Mouse (Mus musculus) liver, embryonic 13.5 days (tissue): ENCODE results near the gene Olfr1019. TPM values are rescaled to one million over a fixed set of nuclear protein-coding genes. Genes with fewer than 3 reads are reported as not detected.

Experiments
- ATAC-seq: fragments of 200-750 bp; cut with Nextera tagmentation; 2 replicates; pipeline ENCODE4 v1.8.0; 2017; ENCODE audit warnings: low read depth, mild to moderate bottlenecking, moderate number of reproducible peaks, moderate library complexity
- DNase-seq: peaks from one replicate; pipeline ENCODE4 v3.0.0; 2022
- H3K27ac ChIP-seq: fragments of 300-500 bp; sonication (generic); 2 replicates; pipeline ENCODE4 v1.5.1; 2015; ENCODE audit warnings: moderate library complexity, mild to moderate bottlenecking, inconsistent platforms
- H3K27me3 ChIP-seq: fragments of 300-500 bp; sonication (generic); 2 replicates; pipeline ENCODE4 v1.6.1; 2015; ENCODE audit warnings: mild to moderate bottlenecking, inconsistent platforms
- H3K36me3 ChIP-seq: fragments of 300-500 bp; sonication (generic); 2 replicates; pipeline ENCODE4 v1.6.1; 2015; ENCODE audit warnings: mild to moderate bottlenecking, inconsistent platforms
- H3K4me1 ChIP-seq: fragments of 300-500 bp; sonication (generic); replicated peaks from 2 replicates; pipeline ENCODE4 v1.6.1; 2015; ENCODE audit warnings: inconsistent platforms
- H3K4me2 ChIP-seq: fragments of 300-500 bp; sonication (generic); 2 replicates; pipeline ENCODE4 v1.6.1; 2015; ENCODE audit warnings: inconsistent platforms, mild to moderate bottlenecking, moderate library complexity
- H3K4me3 ChIP-seq: fragments of 300-500 bp; sonication (generic); replicated peaks from 2 replicates; pipeline ENCODE4 v1.5.1; 2015; ENCODE audit warnings: mild to moderate bottlenecking, inconsistent platforms
- H3K9ac ChIP-seq: fragments of 300-500 bp; sonication (generic); 2 replicates; pipeline ENCODE4 v1.6.1; 2015; ENCODE audit warnings: mild to moderate bottlenecking, inconsistent platforms
- H3K9me3 ChIP-seq: fragments of 300-500 bp; sonication (generic); replicated peaks from 2 replicates; pipeline ENCODE4 v1.6.1; 2016; ENCODE audit warnings: inconsistent platforms
- WGBS: fragments of 180-500 bp; shearing (Covaris S2); methylation state at CpG from one replicate; pipeline ENCODE4 v1.1.7; 2015; ENCODE audit not compliant: insufficient replicate concordance; 5-methylcytosine and 5-hydroxymethylcytosine counted together
- polyA plus RNA-seq: library from polyadenylated mRNA; unstranded; fragments of >200 nt; fragmentation: Nextera tagmentation; extraction: Ambion mirVana; gene quantifications from 2 replicates; pipeline ENCODE4 v1.2.1, GENCODE M21; 2015

Gene Olfr1019
- not detected in 2 replicates for polyA plus RNA-seq

GRCm38 (mm10) chr2:85845383-85845782 lies at the start of gene Olfr1019:
Gene Olfr1019 (minus strand): TSS chr2:85845483.
- Histone ChIP-seq H3K27ac (no peak within 1 kb of the TSS), H3K9me3 (no peaks in the 10 kb centered on the region), H3K9ac (no peak within 1 kb of the TSS), H3K4me2 (no peak within 1 kb of the TSS), H3K4me3 (no peak within 1 kb of the TSS), H3K36me3 (no peaks in the 10 kb centered on the region), H3K4me1 (no peaks in the 10 kb centered on the region), H3K27me3 (no peaks in the 10 kb centered on the region)
- ATAC-seq (no peak), DNase-seq (no peak)

GRCm38 (mm10) chr2:85885340-85885739 lies 40.1 kb upstream of the Olfr1019 start, which contains the start of gene Olfr1023:
Gene Olfr1023 (plus strand): TSS chr2:85885640.
- no peaks in the 10 kb centered on the region for H3K4me1 ChIP-seq
- no peak within 1 kb of the TSS for H3K9ac ChIP-seq
- no peaks in the 10 kb centered on the region for H3K36me3 ChIP-seq
- no peak within 1 kb of the TSS for H3K27ac ChIP-seq
- ATAC-seq: no peak
- no peak for DNase-seq
- H3K4me2 ChIP-seq: no peak within 1 kb of the TSS
- 46% methylated on average over 2 of the region's 2 CpGs for WGBS
- H3K9me3 ChIP-seq: no peaks in the 10 kb centered on the region
- no peaks in the 10 kb centered on the region for H3K27me3 ChIP-seq
- no peak within 1 kb of the TSS for H3K4me3 ChIP-seq

- Histone ChIP-seq H3K4me3 (no peak within 1 kb of the TSS), H3K4me1 (no peaks in the 10 kb centered on the region), H3K4me2 (no peak within 1 kb of the TSS), H3K36me3 (no peaks in the 10 kb centered on the region), H3K27ac (no peak within 1 kb of the TSS), H3K9ac (no peak within 1 kb of the TSS), H3K27me3 (no peaks in the 10 kb centered on the region), H3K9me3 (no peaks in the 10 kb centered on the region)
- ATAC-seq (no peak), DNase-seq (no peak)
- 28% methylated on average over 2 of the region's 2 CpGs for whole genome bisulfite sequencing
These were observed 23.0 kb upstream of the Olfr1019 start, which contains the start of gene Olfr1022 for GRCm38 (mm10) chr2:85868294-85868693. Gene Olfr1022 (plus strand): TSS chr2:85868594.

GRCm38 (mm10) chr2:85846730-85847129 lies 1.4 kb upstream of the Olfr1019 start, which contains the start of gene Olfr1020:
Gene Olfr1020 (plus strand): TSS chr2:85847030.
- no peaks in the 10 kb centered on the region for H3K27me3 ChIP-seq
- H3K4me2 ChIP-seq: no peak within 1 kb of the TSS
- no peaks in the 10 kb centered on the region for H3K4me1 ChIP-seq
- no peaks in the 10 kb centered on the region for H3K9me3 ChIP-seq
- whole genome bisulfite sequencing: 67% methylated on average over 1 of the region's 1 CpGs
- DNase-seq: no peak
- H3K4me3 ChIP-seq: no peak within 1 kb of the TSS
- no peak within 1 kb of the TSS for H3K27ac ChIP-seq
- no peak for ATAC-seq
- H3K36me3 ChIP-seq: no peaks in the 10 kb centered on the region
- no peak within 1 kb of the TSS for H3K9ac ChIP-seq

DNA sequence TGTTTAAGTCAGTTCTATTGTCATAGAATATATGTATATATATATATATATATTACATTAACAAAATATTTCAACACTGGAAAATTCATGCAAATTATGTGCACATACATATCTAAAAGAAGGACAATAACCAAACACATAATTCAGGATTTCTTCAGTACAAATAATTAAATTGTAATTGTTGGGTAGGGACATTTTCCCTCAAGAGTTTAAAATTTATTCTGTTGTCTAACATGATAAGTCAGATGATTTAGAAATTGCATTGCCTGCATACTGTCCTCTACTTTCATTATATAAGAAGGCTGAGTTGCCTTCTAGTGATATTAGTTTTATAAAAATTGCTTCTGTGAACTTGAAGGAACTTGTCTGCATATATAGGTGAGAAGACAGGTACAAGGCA lies 27.1 kb downstream of the Olfr1019 start, which contains the start of gene Olfr1018:
Olfr1018 (plus strand) TSS at position 301 of the 400 bp plus-strand sequence.
- no peaks in the 10 kb centered on the region for H3K9me3 ChIP-seq
- H3K27me3 ChIP-seq: no peaks in the 10 kb centered on the region
- no peak for ATAC-seq
- no peak within 1 kb of the TSS for H3K4me3 ChIP-seq
- no peaks in the 10 kb centered on the region for H3K36me3 ChIP-seq
- no peak within 1 kb of the TSS for H3K9ac ChIP-seq
- no peak within 1 kb of the TSS for H3K4me2 ChIP-seq
- H3K4me1 ChIP-seq: no peaks in the 10 kb centered on the region
- DNase-seq: no peak
- H3K27ac ChIP-seq: no peak within 1 kb of the TSS

DNA sequence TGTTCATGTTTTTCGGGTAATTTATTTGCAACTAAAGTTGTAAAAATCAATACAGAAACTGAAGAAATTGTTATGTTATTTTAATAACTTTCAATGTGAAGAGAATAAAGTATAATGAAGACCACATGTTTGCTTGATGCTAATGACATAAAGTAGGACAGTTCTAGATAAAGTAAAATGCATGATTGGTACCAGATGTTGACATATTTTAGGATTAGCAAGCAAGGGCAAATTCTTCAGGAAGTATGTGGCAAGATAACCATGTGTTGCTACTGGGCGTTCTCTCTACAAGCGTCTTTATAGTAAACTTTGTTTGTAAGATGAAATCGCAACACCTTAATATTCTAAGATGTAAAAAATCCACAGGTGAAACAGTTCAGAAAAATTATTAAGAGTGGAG lies 40.8 kb downstream of the Olfr1019 start:
- H3K9ac ChIP-seq: no peak overlapping the region
- H3K27me3 ChIP-seq: no peaks in the 10 kb centered on the region
- ATAC-seq: no peak
- 70% methylated on average over 4 of the region's 4 CpGs for WGBS
- DNase-seq: no peak
- no peak overlapping the region for H3K4me3 ChIP-seq
- H3K9me3 ChIP-seq: no peaks in the 10 kb centered on the region
- H3K36me3 ChIP-seq: no peaks in the 10 kb centered on the region
- no peak overlapping the region for H3K27ac ChIP-seq
- H3K4me2 ChIP-seq: no peak overlapping the region
- no peaks in the 10 kb centered on the region for H3K4me1 ChIP-seq

- no peaks in the 10 kb centered on the region for H3K4me1 ChIP-seq
- H3K4me3 ChIP-seq: no peak within 1 kb of the TSS
- H3K9me3 ChIP-seq: no peaks in the 10 kb centered on the region
- no peak for DNase-seq
- no peak within 1 kb of the TSS for H3K9ac ChIP-seq
- ATAC-seq: no peak
- 62% methylated on average over 2 of the region's 2 CpGs for WGBS
- no peaks in the 10 kb centered on the region for H3K27me3 ChIP-seq
- H3K36me3 ChIP-seq: no peaks in the 10 kb centered on the region
- no peak within 1 kb of the TSS for H3K27ac ChIP-seq
- no peak within 1 kb of the TSS for H3K4me2 ChIP-seq
These were observed 42.8 kb downstream of the Olfr1019 start, which contains the start of gene Olfr1016 for GRCm38 (mm10) chr2:85802444-85802843. Gene Olfr1016 (minus strand): TSS chr2:85802544.

GRCm38 (mm10) chr2:85792331-85792730 lies 53.0 kb downstream of the Olfr1019 start:
- no peaks in the 10 kb centered on the region for H3K9me3 ChIP-seq
- H3K9ac ChIP-seq: no peak overlapping the region
- DNase-seq (no peak), ATAC-seq (no peak)
- H3K4me3 ChIP-seq: no peak overlapping the region
- WGBS: 48% methylated on average over 2 of the region's 2 CpGs
- no peak overlapping the region for H3K4me2 ChIP-seq
- H3K27me3 ChIP-seq: no peaks in the 10 kb centered on the region
- no peaks in the 10 kb centered on the region for H3K36me3 ChIP-seq
- no peaks in the 10 kb centered on the region for H3K4me1 ChIP-seq
- no peak overlapping the region for H3K27ac ChIP-seq

Other genes starting within 250 kb of the Olfr1019 start
- gene Olfr1000, start 233.6 kb downstream of the Olfr1019 start, polyA plus RNA-seq: not detected in 2 replicates
- not detected in 2 replicates for gene Olfr1002, start 194.8 kb downstream of the Olfr1019 start, polyA plus RNA-seq
- not detected in 2 replicates for gene Olfr154, start 181.0 kb downstream of the Olfr1019 start, polyA plus RNA-seq
- not detected in 2 replicates for gene Olfr1006, start 166.7 kb downstream of the Olfr1019 start, polyA plus RNA-seq
- not detected in 2 replicates for gene Olfr1008, start 156.1 kb downstream of the Olfr1019 start, polyA plus RNA-seq
- not detected in 2 replicates for gene Olfr1009, start 130.1 kb downstream of the Olfr1019 start, polyA plus RNA-seq
- gene Olfr1012, start 82.7 kb downstream of the Olfr1019 start, polyA plus RNA-seq: not detected in 2 replicates
- not detected in 2 replicates for gene Olfr1013, start 78.4 kb downstream of the Olfr1019 start, polyA plus RNA-seq
- gene Olfr1014, start 72.8 kb downstream of the Olfr1019 start, polyA plus RNA-seq: not detected in 2 replicates
- gene Olfr1015, start 63.5 kb downstream of the Olfr1019 start, polyA plus RNA-seq: not detected in 2 replicates
- not detected in 2 replicates for gene Olfr1016, start 42.9 kb downstream of the Olfr1019 start, polyA plus RNA-seq
- gene Olfr1018, start 27.0 kb downstream of the Olfr1019 start, polyA plus RNA-seq: not detected in 2 replicates
- gene Olfr1020, start 1.5 kb upstream of the Olfr1019 start, polyA plus RNA-seq: not detected in 2 replicates
- gene Olfr1022, start 23.1 kb upstream of the Olfr1019 start, polyA plus RNA-seq: not detected in 2 replicates
- not detected in 2 replicates for gene Olfr1023, start 40.2 kb upstream of the Olfr1019 start, polyA plus RNA-seq
- not detected in 2 replicates for gene Olfr1024, start 59.6 kb upstream of the Olfr1019 start, polyA plus RNA-seq
- not detected in 2 replicates for gene Olfr1025-ps1, start 69.7 kb upstream of the Olfr1019 start, polyA plus RNA-seq
- not detected in 2 replicates for gene Olfr1026, start 76.1 kb upstream of the Olfr1019 start, polyA plus RNA-seq
- not detected in 2 replicates for gene Olfr1028, start 105.0 kb upstream of the Olfr1019 start, polyA plus RNA-seq
- not detected in 2 replicates for gene Olfr1029, start 128.4 kb upstream of the Olfr1019 start, polyA plus RNA-seq
- not detected in 2 replicates for gene Olfr1030, start 133.8 kb upstream of the Olfr1019 start, polyA plus RNA-seq
- not detected in 2 replicates for gene Olfr1031, start 144.8 kb upstream of the Olfr1019 start, polyA plus RNA-seq
- not detected in 2 replicates for gene Olfr1032, start 160.1 kb upstream of the Olfr1019 start, polyA plus RNA-seq
- gene Olfr1033, start 175.2 kb upstream of the Olfr1019 start, polyA plus RNA-seq: 0.16 and 0.41 TPM in 2 replicates
- not detected in 2 replicates for gene Olfr1034, start 200.4 kb upstream of the Olfr1019 start, polyA plus RNA-seq
- not detected in 2 replicates for gene Olfr1036, start 228.5 kb upstream of the Olfr1019 start, polyA plus RNA-seq
- gene Olfr1037, start 241.9 kb upstream of the Olfr1019 start, polyA plus RNA-seq: not detected in 2 replicates